22 mouse cellular contexts compared by ENCODE assay signal in the genomic region with DNA sequence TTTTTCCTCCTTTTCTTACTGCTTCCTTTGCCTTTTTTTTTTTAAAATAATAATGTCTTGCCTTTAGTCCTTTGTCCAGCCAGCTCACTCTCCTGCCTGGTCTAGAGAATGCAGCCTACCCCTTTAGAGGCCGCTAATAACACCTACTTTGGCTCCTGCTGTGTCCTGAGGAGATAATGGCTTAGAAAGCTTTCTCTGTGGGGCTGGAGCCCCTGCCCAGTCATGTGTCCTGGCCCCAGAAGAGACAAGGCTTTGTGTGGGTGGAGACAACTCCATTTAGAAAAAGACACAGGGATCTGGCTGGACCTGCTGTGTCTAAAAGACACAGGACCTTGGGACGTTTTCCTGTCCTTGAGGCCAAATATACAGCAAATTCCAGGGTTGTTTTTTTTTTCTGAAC.
DNase-seq lines count a peak whose midpoint lies in the region; ATAC-seq lines count a peak whose summit lies in the region.
"Had no signal": no experiment of that assay in that cellular context is flagged by ENCODE, and none has a peak within 500 bp of the region (broad histone marks: within the 10 kb centered on the region; RNA-seq: fewer than 3 reads in every experiment).

No protein-coding gene starts in this region.

- no peaks in the 10 kb centered on the region for H3K9me3 ChIP-seq in forebrain, embryonic 10.5 days
- H3K9me3 ChIP-seq in forebrain, embryonic 16.5 days (ENCODE audit: control insufficient read depth, low read length), result no peaks in the 10 kb centered on the region
- H3K9me3 ChIP-seq in midbrain, embryonic 10.5 days (replicated peaks), result no peaks in the 10 kb centered on the region
- no peaks in the 10 kb centered on the region for H3K9me3 ChIP-seq in midbrain, embryonic 16.5 days (replicated peaks; ENCODE audit: control insufficient read depth, low read length, poor library complexity, severe bottlenecking)
- no peaks in the 10 kb centered on the region for H3K9me3 ChIP-seq in heart, embryonic 13.5 days
- H3K9me3 ChIP-seq: embryonic facial prominence, embryonic 13.5 days; hindbrain, embryonic 12.5 days; limb, embryonic 15.5 days; liver, embryonic 15.5 days had no signal

- H3K9ac ChIP-seq in forebrain, embryonic 16.5 days (replicated peaks; ENCODE audit: low read depth, low read length), result no peak overlapping the region
- H3K9ac ChIP-seq in midbrain, embryonic 16.5 days (ENCODE audit: low read depth, low read length), result no peak overlapping the region
- peak overlapping the region; percentile 35 for H3K9ac ChIP-seq in heart, embryonic 13.5 days
- H3K9ac ChIP-seq: embryonic facial prominence, embryonic 13.5 days; hindbrain, embryonic 12.5 days; limb, embryonic 15.5 days; liver, embryonic 15.5 days had no signal

- no peaks in the 10 kb centered on the region for H3K36me3 ChIP-seq in forebrain, embryonic 10.5 days (replicated peaks)
- no peaks in the 10 kb centered on the region for H3K36me3 ChIP-seq in forebrain, embryonic 16.5 days (ENCODE audit: control insufficient read depth, insufficient read depth)
- H3K36me3 ChIP-seq in midbrain, embryonic 10.5 days, result no peaks in the 10 kb centered on the region
- no peaks in the 10 kb centered on the region for H3K36me3 ChIP-seq in midbrain, embryonic 16.5 days (ENCODE audit: control insufficient read depth, insufficient read depth, low read length)
- H3K36me3 ChIP-seq in heart, embryonic 13.5 days, result no peaks in the 10 kb centered on the region
- H3K36me3 ChIP-seq: embryonic facial prominence, embryonic 13.5 days; hindbrain, embryonic 12.5 days; limb, embryonic 15.5 days; liver, embryonic 15.5 days had no signal

- peaks cover 40% of the 10 kb centered on the region for H3K4me1 ChIP-seq in forebrain, embryonic 10.5 days
- H3K4me1 ChIP-seq in forebrain, embryonic 16.5 days (replicated peaks; ENCODE audit: control insufficient read depth, insufficient read depth, low read length), result peaks cover 14% of the 10 kb centered on the region
- peaks cover 18% of the 10 kb centered on the region for H3K4me1 ChIP-seq in midbrain, embryonic 10.5 days
- 0 out of 2 replicates have a peak, but pooled peaks cover 2% of the 10 kb centered on the region for H3K4me1 ChIP-seq in midbrain, embryonic 16.5 days (ENCODE audit: control insufficient read depth, insufficient read depth, low read length)
- peaks cover 26% of the 10 kb centered on the region for H3K4me1 ChIP-seq in heart, embryonic 13.5 days
- H3K4me1 ChIP-seq: liver, embryonic 15.5 days had no signal

- WGBS in forebrain, embryonic 10.5 days, result 5% methylated on average over 2 of the region's 2 CpGs
- WGBS in forebrain, embryonic 16.5 days, result 18% methylated on average over 2 of the region's 2 CpGs
- 6% methylated on average over 2 of the region's 2 CpGs for WGBS in midbrain, embryonic 10.5 days
- 7% methylated on average over 2 of the region's 2 CpGs for WGBS in midbrain, embryonic 16.5 days
- WGBS in heart, embryonic 13.5 days, result 6% methylated on average over 2 of the region's 2 CpGs

- no peak for DNase-seq in forebrain, embryonic 10.5 days (ENCODE audit: extremely low spot score, low spot score)
- no peak for DNase-seq in midbrain, embryonic 10.5 days (ENCODE audit: low spot score)
- DNase-seq in retina, embryonic 14.5 days (ENCODE audit: low spot score), result peak; percentile 28
- DNase-seq in right cerebral cortex, postnatal 25 days, result no peak
- no peak for DNase-seq in MN1 (ENCODE audit: low spot score)
- DNase-seq: adrenal gland, postnatal 25 days; cerebellum, adult 11-12 months; cerebellum, postnatal 14 days; gastrocnemius, postnatal 14 days; kidney, adult 18-20 months; kidney, postnatal 25 days; lung, postnatal 10 days; midbrain, embryonic 14.5 days; thymus, postnatal 14 days had no signal

- H3K27me3 ChIP-seq in forebrain, embryonic 10.5 days (ENCODE audit: poor library complexity, severe bottlenecking), result no peaks in the 10 kb centered on the region
- H3K27me3 ChIP-seq in forebrain, embryonic 16.5 days (replicated peaks; ENCODE audit: control insufficient read depth, insufficient read depth, low read length), result no peaks in the 10 kb centered on the region; the same call in 1 of the 2 replicates
- no peaks in the 10 kb centered on the region for H3K27me3 ChIP-seq in midbrain, embryonic 10.5 days (ENCODE audit: low read depth, poor library complexity, severe bottlenecking)
- no peaks in the 10 kb centered on the region for H3K27me3 ChIP-seq in midbrain, embryonic 16.5 days (ENCODE audit: control insufficient read depth, insufficient read depth, low read depth, low read length)
- no peaks in the 10 kb centered on the region for H3K27me3 ChIP-seq in heart, embryonic 13.5 days (replicated peaks)
- H3K27me3 ChIP-seq: hindbrain, embryonic 12.5 days; limb, embryonic 15.5 days; liver, embryonic 15.5 days had no signal

- H3K4me3 ChIP-seq in forebrain, embryonic 10.5 days, result no peak overlapping the region
- H3K4me3 ChIP-seq in forebrain, embryonic 16.5 days (replicated peaks; ENCODE audit: low read length), result no peak overlapping the region
- no peak overlapping the region for H3K4me3 ChIP-seq in midbrain, embryonic 10.5 days
- no peak overlapping the region for H3K4me3 ChIP-seq in midbrain, embryonic 16.5 days (ENCODE audit: low read depth, low read length)
- H3K4me3 ChIP-seq in heart, embryonic 13.5 days, result no peak overlapping the region
- H3K4me3 ChIP-seq: embryonic facial prominence, embryonic 13.5 days; hindbrain, embryonic 12.5 days; limb, embryonic 15.5 days; liver, embryonic 15.5 days; myocyte had no signal

- peak overlapping the region; percentile 69 for H3K27ac ChIP-seq in forebrain, embryonic 10.5 days
- H3K27ac ChIP-seq in forebrain, embryonic 16.5 days (ENCODE audit: low read length), result no peak overlapping the region
- H3K27ac ChIP-seq in midbrain, embryonic 10.5 days (replicated peaks), result 0 out of 2 replicates have a peak overlapping the region, but pooled peaks have one; percentile 17
- no peak overlapping the region for H3K27ac ChIP-seq in midbrain, embryonic 16.5 days (ENCODE audit: low read length)
- peak overlapping the region; percentile 77 for H3K27ac ChIP-seq in heart, embryonic 13.5 days (replicated peaks)
- H3K27ac ChIP-seq: embryonic facial prominence, embryonic 13.5 days; hindbrain, embryonic 12.5 days; limb, embryonic 15.5 days; liver, embryonic 15.5 days had no signal

- ATAC-seq in forebrain, embryonic 16.5 days, result no peak
- ATAC-seq in midbrain, embryonic 16.5 days, result no peak
- ATAC-seq in heart, embryonic 13.5 days (ENCODE audit: extremely low read depth, insufficient number of reproducible peaks, low FRiP score, low TSS enrichment), result no peak

- no peak overlapping the region for H3K4me2 ChIP-seq in forebrain, embryonic 16.5 days (ENCODE audit: low read length)
- no peak overlapping the region for H3K4me2 ChIP-seq in midbrain, embryonic 16.5 days (ENCODE audit: low read length)
- H3K4me2 ChIP-seq in heart, embryonic 13.5 days, result 0 out of 2 replicates have a peak overlapping the region, but pooled peaks have one; percentile 9
- H3K4me2 ChIP-seq: embryonic facial prominence, embryonic 13.5 days; hindbrain, embryonic 12.5 days; limb, embryonic 15.5 days; liver, embryonic 15.5 days had no signal

Comparison
In these comparisons a context has a peak if more than half of its experiments do, and no peak if none do; other contexts are left out.
1. H3K27ac ChIP-seq: peak in forebrain, embryonic 10.5 days (single experiment), midbrain, embryonic 10.5 days (single experiment) and heart, embryonic 13.5 days (single experiment); none in forebrain, embryonic 16.5 days (single experiment) and midbrain, embryonic 16.5 days (single experiment).